Mouse (Mus musculus): Measurements from ENCODE around the gene Gm17660. TPM values are rescaled to one million over a fixed set of nuclear protein-coding genes. Genes with fewer than 3 reads are reported as not detected.

The Gm17660 gene
- polyA plus RNA-seq, 1 experiment: not detected

DNA sequence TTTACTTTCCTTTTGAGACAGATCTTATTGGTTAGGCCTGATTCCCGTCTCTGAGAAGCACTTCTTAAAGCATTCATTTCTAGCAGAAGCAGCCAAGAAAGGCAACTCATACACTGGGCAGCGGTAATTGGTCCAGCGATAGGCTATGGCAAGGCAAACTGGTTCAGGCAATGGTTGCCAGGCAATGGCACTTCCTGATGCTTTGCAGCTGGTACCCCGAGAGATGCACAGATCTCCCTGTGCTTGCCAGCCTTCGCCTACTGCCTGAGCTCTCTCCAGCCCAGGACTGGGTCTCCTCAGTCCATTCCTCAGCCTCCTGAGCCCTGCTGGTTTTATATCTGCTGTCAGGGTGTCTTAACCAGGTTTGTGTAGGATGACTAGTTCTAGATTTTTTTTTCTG is 17.0 kb downstream of the Gm17660 start:
- Histone ChIP-seq H3K27ac (ENCODE audit: insufficient read depth, low read length) (no peak overlapping the region), H3K4me3 (replicated peaks; ENCODE audit: insufficient read depth, low read depth, low read length) (no peak overlapping the region), H3K4me1 (ENCODE audit: control insufficient read depth, insufficient read depth, low read length) (no peaks in the 10 kb centered on the region), H3K27me3 (ENCODE audit: control insufficient read depth, insufficient read depth, low read length) (no peaks in the 10 kb centered on the region)
- TF ChIP-seq POLR2A (IDR thresholded peaks at IDR 0.05; ENCODE audit: borderline replicate concordance, insufficient read depth, low read length) (no peak), CTCF (IDR thresholded peaks at IDR 0.05; ENCODE audit: borderline replicate concordance, insufficient read depth, low read depth, low read length) (no peak)
- no peak for DNase-seq
- 38% methylated on average over 5 of the region's 5 CpGs for WGBS

DNA sequence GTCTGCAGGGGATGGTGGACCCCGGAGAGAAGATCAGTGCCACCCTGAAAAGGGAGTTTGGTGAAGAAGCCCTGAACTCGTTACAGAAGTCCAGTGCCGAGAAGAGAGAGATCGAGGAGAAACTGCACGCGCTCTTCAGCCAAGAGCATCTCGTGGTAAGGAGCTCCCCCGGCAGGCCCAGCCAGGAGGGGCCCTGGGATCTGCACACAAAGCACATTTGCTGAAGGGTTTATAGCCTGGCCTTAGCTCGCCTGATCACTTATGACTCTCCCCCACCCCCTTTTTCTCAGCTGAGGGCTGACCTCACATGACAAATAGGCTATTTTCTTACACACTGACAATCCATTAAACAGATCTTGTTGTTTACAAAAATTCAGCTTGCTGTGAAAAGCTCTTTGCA is 17.8 kb downstream of the Gm17660 start:
- no peak for DNase-seq
- Histone ChIP-seq H3K4me3 (replicated peaks; ENCODE audit: insufficient read depth, low read depth, low read length) (no peak overlapping the region), H3K27me3 (ENCODE audit: control insufficient read depth, insufficient read depth, low read length) (no peaks in the 10 kb centered on the region), H3K4me1 (ENCODE audit: control insufficient read depth, insufficient read depth, low read length) (no peaks in the 10 kb centered on the region), H3K27ac (ENCODE audit: insufficient read depth, low read length) (no peak overlapping the region)
- WGBS: 76% methylated on average over 9 of the region's 9 CpGs
- TF ChIP-seq POLR2A (IDR thresholded peaks at IDR 0.05; ENCODE audit: borderline replicate concordance, insufficient read depth, low read length): no peak
- TF ChIP-seq CTCF (IDR thresholded peaks at IDR 0.05; ENCODE audit: borderline replicate concordance, insufficient read depth, low read depth, low read length): no peak

DNA sequence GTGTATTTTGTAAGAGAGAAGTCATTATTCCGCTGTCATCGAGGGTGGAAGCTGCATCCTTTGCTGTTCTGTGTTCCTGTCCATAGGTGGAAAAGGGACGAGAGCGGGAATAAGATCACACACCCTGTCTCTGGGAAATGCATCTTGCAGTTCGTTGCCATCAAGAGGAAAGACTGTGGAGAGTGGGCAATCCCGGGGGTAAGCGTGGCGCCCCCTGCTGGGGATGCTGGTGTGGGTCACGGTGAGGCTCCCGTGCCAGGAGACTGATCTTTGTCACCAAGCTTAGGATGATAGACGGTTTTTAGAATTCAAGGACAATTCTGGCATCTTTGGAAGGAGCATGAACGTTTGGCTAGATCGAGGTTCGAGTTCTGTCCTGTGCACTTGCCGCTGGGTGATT is 19.4 kb downstream of the Gm17660 start:
- no peak overlapping the region for H3K27ac ChIP-seq (ENCODE audit: insufficient read depth, low read length)
- TF ChIP-seq POLR2A (IDR thresholded peaks at IDR 0.05; ENCODE audit: borderline replicate concordance, insufficient read depth, low read length) (no peak), CTCF (IDR thresholded peaks at IDR 0.05; ENCODE audit: borderline replicate concordance, insufficient read depth, low read depth, low read length) (peak; percentile 52; the same call in 1 of the 2 replicates)
- 56% methylated on average over 15 of the region's 15 CpGs for WGBS
- no peaks in the 10 kb centered on the region for H3K4me1 ChIP-seq (ENCODE audit: control insufficient read depth, insufficient read depth, low read length)
- DNase-seq: peak in 1 of 2 experiments; percentile 32
- no peaks in the 10 kb centered on the region for H3K27me3 ChIP-seq (ENCODE audit: control insufficient read depth, insufficient read depth, low read length)
- H3K4me3 ChIP-seq (replicated peaks; ENCODE audit: insufficient read depth, low read depth, low read length): no peak overlapping the region

DNA sequence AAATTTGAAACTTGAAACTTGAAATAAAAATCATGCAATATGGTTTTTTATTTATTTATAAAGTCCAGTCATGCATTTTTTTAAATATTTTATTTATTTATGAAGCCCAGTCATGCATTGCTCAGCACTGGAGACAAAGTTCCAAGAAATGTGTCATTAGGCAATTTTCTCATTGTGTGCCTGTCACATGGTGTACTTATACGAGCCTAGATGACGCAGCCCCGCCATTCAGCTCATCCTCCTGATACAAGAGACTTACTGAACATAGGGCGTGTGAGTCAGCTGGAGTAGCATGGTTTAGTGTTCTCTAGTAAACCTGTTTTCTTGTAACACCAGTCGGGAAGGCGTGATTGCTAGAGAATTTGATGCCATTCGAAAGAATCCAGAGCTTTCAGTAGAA is 21.1 kb downstream of the Gm17660 start:
- DNase-seq: no peak
- Histone ChIP-seq H3K4me3 (replicated peaks; ENCODE audit: insufficient read depth, low read depth, low read length) (no peak overlapping the region), H3K4me1 (ENCODE audit: control insufficient read depth, insufficient read depth, low read length) (no peaks in the 10 kb centered on the region), H3K27me3 (ENCODE audit: control insufficient read depth, insufficient read depth, low read length) (no peaks in the 10 kb centered on the region), H3K27ac (ENCODE audit: insufficient read depth, low read length) (no peak overlapping the region)
- no peak for TF ChIP-seq CTCF (IDR thresholded peaks at IDR 0.05; ENCODE audit: borderline replicate concordance, insufficient read depth, low read depth, low read length)
- no peak for TF ChIP-seq POLR2A (IDR thresholded peaks at IDR 0.05; ENCODE audit: borderline replicate concordance, insufficient read depth, low read length)
- WGBS: 90% methylated on average over 7 of the region's 7 CpGs

DNA sequence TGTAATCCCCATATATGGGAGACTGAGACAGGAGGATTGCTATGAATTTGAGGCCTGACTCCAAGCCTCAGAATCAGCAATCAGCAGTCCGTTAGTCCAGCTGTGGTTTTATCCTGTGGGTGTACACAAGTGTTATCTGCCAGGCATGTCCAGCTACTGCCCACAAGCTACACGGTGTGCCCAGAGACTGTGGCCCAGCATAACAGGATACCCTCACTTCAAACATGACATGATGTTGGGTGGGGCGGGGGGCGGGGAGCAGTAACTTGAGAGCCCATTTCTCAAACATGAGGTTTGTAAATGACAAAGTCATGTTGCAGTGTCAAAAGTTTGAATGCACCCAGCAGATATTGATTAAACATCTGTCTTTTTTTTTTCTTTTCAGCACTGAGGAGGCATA is 21.6 kb downstream of the Gm17660 start:
- Histone ChIP-seq H3K4me1 (ENCODE audit: control insufficient read depth, insufficient read depth, low read length) (no peaks in the 10 kb centered on the region), H3K4me3 (replicated peaks; ENCODE audit: insufficient read depth, low read depth, low read length) (no peak overlapping the region), H3K27me3 (ENCODE audit: control insufficient read depth, insufficient read depth, low read length) (no peaks in the 10 kb centered on the region), H3K27ac (ENCODE audit: insufficient read depth, low read length) (no peak overlapping the region)
- DNase-seq: no peak
- TF ChIP-seq CTCF (IDR thresholded peaks at IDR 0.05; ENCODE audit: borderline replicate concordance, insufficient read depth, low read depth, low read length) (no peak), POLR2A (IDR thresholded peaks at IDR 0.05; ENCODE audit: borderline replicate concordance, insufficient read depth, low read length) (no peak)
- 92% methylated on average over 4 of the region's 4 CpGs for WGBS

DNA sequence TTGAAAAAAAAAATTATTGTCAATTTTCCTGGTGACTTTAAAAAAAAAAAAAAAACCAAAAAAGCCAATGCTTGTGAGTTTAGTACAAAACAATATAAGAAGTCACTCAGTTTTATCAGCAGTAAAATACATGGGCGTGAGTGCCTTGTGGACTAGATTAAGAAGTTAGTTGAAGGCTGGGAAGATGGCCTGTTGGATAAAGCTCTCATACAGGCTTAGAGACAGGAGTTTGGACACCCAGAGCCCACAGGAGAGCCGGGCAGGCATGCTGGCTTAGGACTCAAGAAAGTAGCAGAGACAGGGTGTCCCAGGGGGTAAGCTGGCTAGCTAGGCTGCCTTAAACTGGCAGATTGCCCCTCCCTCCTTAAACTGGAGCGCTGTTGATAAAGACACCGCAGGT is 22.5 kb downstream of the Gm17660 start:
- H3K4me1 ChIP-seq (ENCODE audit: control insufficient read depth, insufficient read depth, low read length): no peaks in the 10 kb centered on the region
- TF ChIP-seq CTCF (IDR thresholded peaks at IDR 0.05; ENCODE audit: borderline replicate concordance, insufficient read depth, low read depth, low read length) (no peak), POLR2A (IDR thresholded peaks at IDR 0.05; ENCODE audit: borderline replicate concordance, insufficient read depth, low read length) (no peak)
- H3K27me3 ChIP-seq (ENCODE audit: control insufficient read depth, insufficient read depth, low read length): no peaks in the 10 kb centered on the region
- no peak for DNase-seq
- H3K27ac ChIP-seq (ENCODE audit: insufficient read depth, low read length): no peak overlapping the region
- WGBS: 86% methylated on average over 4 of the region's 4 CpGs
- no peak overlapping the region for H3K4me3 ChIP-seq (replicated peaks; ENCODE audit: insufficient read depth, low read depth, low read length)

DNA sequence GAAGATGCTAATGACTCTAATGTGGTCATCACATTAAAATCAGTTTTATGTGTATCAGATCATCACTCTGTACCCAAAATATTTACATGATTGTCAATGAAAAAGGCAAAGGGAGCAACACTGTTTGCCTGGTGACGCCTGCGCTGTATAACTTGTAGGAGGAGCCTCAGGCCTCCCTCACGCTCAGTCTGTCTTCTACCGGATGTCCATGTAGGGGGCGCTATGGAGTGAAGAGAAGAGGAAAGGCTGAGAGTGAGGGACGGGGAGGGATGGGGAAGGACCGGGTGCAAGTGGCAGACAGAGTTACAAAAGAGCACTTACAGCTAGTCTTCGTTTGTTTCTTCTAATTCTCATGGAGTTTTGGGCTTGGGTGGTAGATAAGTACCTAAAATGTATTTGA is 24.5 kb downstream of the Gm17660 start:
- 66% methylated on average over 8 of the region's 8 CpGs for whole genome bisulfite sequencing
- TF ChIP-seq CTCF (IDR thresholded peaks at IDR 0.05; ENCODE audit: borderline replicate concordance, insufficient read depth, low read depth, low read length) (peak; percentile 21; the same call in 1 of the 2 replicates), POLR2A (IDR thresholded peaks at IDR 0.05; ENCODE audit: borderline replicate concordance, insufficient read depth, low read length) (no peak)

DNA sequence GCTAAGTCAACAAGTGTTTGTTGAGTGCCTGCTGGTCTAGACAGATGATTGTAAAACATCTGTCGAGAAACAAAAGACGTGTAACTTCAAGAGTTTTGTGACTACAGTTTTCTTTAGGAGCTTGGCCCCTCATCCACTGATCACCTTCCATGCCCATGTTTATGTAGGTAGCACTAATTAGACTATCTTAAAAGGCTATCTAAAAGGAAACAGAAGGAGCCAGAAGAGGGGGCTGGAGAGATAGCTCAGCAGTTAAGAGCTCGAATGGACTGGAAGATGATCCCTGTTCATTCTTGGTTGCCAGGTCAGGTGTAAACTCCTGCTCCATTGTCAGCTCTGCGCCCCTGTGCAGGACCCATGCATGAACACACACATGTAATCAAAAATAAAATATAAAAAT is 29.3 kb downstream of the Gm17660 start:
- Histone ChIP-seq H3K27ac (ENCODE audit: insufficient read depth, low read length) (no peak overlapping the region), H3K4me1 (ENCODE audit: control insufficient read depth, insufficient read depth, low read length) (0 out of 2 replicates have a peak, but pooled peaks cover 2% of the 10 kb centered on the region), H3K4me3 (replicated peaks; ENCODE audit: insufficient read depth, low read depth, low read length) (no peak overlapping the region), H3K27me3 (ENCODE audit: control insufficient read depth, insufficient read depth, low read length) (no peaks in the 10 kb centered on the region)
- no peak for TF ChIP-seq CTCF (IDR thresholded peaks at IDR 0.05; ENCODE audit: borderline replicate concordance, insufficient read depth, low read depth, low read length)
- TF ChIP-seq POLR2A (IDR thresholded peaks at IDR 0.05; ENCODE audit: borderline replicate concordance, insufficient read depth, low read length): no peak
- DNase-seq: no peak
- WGBS: 60% methylated on average over 4 of the region's 4 CpGs

More for the DNA sequence above, 24.5 kb downstream of the Gm17660 start:
- no peaks in the 10 kb centered on the region for H3K27me3 ChIP-seq (ENCODE audit: control insufficient read depth, insufficient read depth, low read length)
- DNase-seq: no peak
- H3K27ac ChIP-seq (ENCODE audit: insufficient read depth, low read length): no peak overlapping the region
- no peak overlapping the region for H3K4me3 ChIP-seq (replicated peaks; ENCODE audit: insufficient read depth, low read depth, low read length)
- H3K4me1 ChIP-seq (ENCODE audit: control insufficient read depth, insufficient read depth, low read length): 0 out of 2 replicates have a peak, but pooled peaks cover 2% of the 10 kb centered on the region
